Mouse (Mus musculus) right cerebral cortex, postnatal 4 days (tissue): ENCODE data around the gene Cabcoco1.

Source experiments
- DNase-seq: peaks from one replicate; pipeline ENCODE4 v3.0.0-alpha.2; 2022

Gene Cabcoco1

GRCm38 (mm10) chr10:68434045-68434639 is 107.6 kb downstream of the Cabcoco1 start:
- no peak for DNase-seq

- DNase-seq: no peak
These were observed 110.3 kb downstream of the Cabcoco1 start for GRCm38 (mm10) chr10:68431346-68431745.

- no peak for DNase-seq
These were observed 110.8 kb downstream of the Cabcoco1 start for GRCm38 (mm10) chr10:68430929-68431328.

GRCm38 (mm10) chr10:68420393-68420920 is 121.2 kb downstream of the Cabcoco1 start:
- peak; percentile 24 for DNase-seq

- no peak for DNase-seq
These were observed 121.8 kb downstream of the Cabcoco1 start for GRCm38 (mm10) chr10:68419893-68420292.

- no peak for DNase-seq
These were observed 124.5 kb downstream of the Cabcoco1 start for GRCm38 (mm10) chr10:68417074-68417790.

- no peak for DNase-seq
These were observed 135.8 kb downstream of the Cabcoco1 start for GRCm38 (mm10) chr10:68405936-68406335.

- no peak for DNase-seq
These were observed 144.9 kb downstream of the Cabcoco1 start for GRCm38 (mm10) chr10:68396786-68397185.

GRCm38 (mm10) chr10:68396083-68396482 is 145.6 kb downstream of the Cabcoco1 start:
- DNase-seq: no peak

- no peak for DNase-seq
These were observed 150.1 kb downstream of the Cabcoco1 start for GRCm38 (mm10) chr10:68391640-68392039.

- DNase-seq: no peak
These were observed 152.9 kb downstream of the Cabcoco1 start for GRCm38 (mm10) chr10:68388802-68389201.

GRCm38 (mm10) chr10:68388138-68388537 is 153.6 kb downstream of the Cabcoco1 start:
- DNase-seq: no peak
